Mouse (Mus musculus): ENCODE measurements around the gene 1700056E22Rik. TPM values are rescaled to one million over a fixed set of nuclear protein-coding genes. Genes with fewer than 3 reads are reported as not detected.

Gene 1700056E22Rik
- polyA plus RNA-seq, 1 experiment from 2014 or later: 0.70 TPM

GRCm38 (mm10) chr1:184066460-184067287 is 32.6 kb upstream of the 1700056E22Rik start:
- H3K4me2 ChIP-seq (ENCODE audit: low read length): no peak overlapping the region
- H3K4me1 ChIP-seq (ENCODE audit: control insufficient read depth, insufficient read depth, low read length): peaks cover 7% of the 10 kb centered on the region; the same call in 1 of the 2 replicates
- no peak overlapping the region for H3K4me3 ChIP-seq (ENCODE audit: low read depth, low read length)
- H3K9me3 ChIP-seq (replicated peaks; ENCODE audit: control insufficient read depth, low read length, poor library complexity, severe bottlenecking): no peaks in the 10 kb centered on the region
- H3K9ac ChIP-seq (ENCODE audit: low read depth, low read length): no peak overlapping the region
- H3K27ac ChIP-seq (ENCODE audit: low read length): 0 out of 2 replicates have a peak overlapping the region, but pooled peaks have one; percentile 4
- no peaks in the 10 kb centered on the region for H3K36me3 ChIP-seq (ENCODE audit: control insufficient read depth, insufficient read depth, low read length)
- H3K27me3 ChIP-seq (ENCODE audit: control insufficient read depth, insufficient read depth, low read depth, low read length): no peaks in the 10 kb centered on the region
- ATAC-seq: peak; percentile 82; the same call in 1 of the 2 replicates
- 43% methylated on average over 11 of the region's 11 CpGs for WGBS

DNA sequence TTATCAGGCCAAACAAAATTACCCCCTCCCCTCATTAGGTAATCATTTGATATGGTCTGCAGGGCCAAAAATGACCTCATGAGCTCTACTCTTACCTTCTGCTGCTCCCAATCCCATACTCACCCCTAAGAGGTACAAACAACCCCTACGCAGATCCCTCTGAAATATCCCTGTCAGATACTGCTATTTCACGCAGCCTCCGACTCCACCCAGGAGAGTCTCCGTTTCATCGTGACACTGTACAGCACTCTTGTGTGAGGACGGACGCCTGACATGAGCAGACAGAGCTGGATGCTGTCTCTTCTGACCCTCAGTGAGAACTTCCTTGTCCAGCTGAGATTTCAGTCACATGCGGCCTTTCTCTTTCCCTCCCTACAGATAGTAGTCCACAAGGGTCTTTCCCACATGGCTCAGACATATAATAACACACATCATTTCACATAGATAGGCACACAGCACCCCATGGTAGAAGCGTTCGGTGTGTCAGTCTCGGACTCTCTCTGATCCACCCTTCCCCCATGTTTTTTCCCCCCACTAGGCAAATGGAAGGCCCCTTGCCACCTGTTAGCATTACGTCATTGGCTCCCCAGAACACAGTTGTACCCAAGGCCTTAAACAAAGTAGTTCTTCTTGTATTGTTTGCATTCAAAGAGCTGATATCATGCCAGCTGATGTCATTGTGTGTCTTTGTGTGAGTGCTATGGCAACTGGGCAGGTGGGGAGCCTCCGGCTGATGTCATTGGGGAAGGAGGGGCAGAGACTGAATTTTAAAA is 31.7 kb upstream of the 1700056E22Rik start:
- no peaks in the 10 kb centered on the region for H3K9me3 ChIP-seq (replicated peaks; ENCODE audit: control insufficient read depth, low read length, poor library complexity, severe bottlenecking)
- 47% methylated on average over 13 of the region's 13 CpGs for WGBS
- H3K4me1 ChIP-seq (ENCODE audit: control insufficient read depth, insufficient read depth, low read length): peaks cover 7% of the 10 kb centered on the region; the same call in 1 of the 2 replicates
- peak; percentile 63 for ATAC-seq
- no peaks in the 10 kb centered on the region for H3K36me3 ChIP-seq (ENCODE audit: control insufficient read depth, insufficient read depth, low read length)
- H3K4me3 ChIP-seq (ENCODE audit: low read depth, low read length): no peak overlapping the region
- H3K4me2 ChIP-seq (ENCODE audit: low read length): no peak overlapping the region
- no peaks in the 10 kb centered on the region for H3K27me3 ChIP-seq (ENCODE audit: control insufficient read depth, insufficient read depth, low read depth, low read length)
- no peak overlapping the region; the same call in 1 of the 2 replicates for H3K27ac ChIP-seq (ENCODE audit: low read length)
- H3K9ac ChIP-seq (ENCODE audit: low read depth, low read length): no peak overlapping the region

DNA sequence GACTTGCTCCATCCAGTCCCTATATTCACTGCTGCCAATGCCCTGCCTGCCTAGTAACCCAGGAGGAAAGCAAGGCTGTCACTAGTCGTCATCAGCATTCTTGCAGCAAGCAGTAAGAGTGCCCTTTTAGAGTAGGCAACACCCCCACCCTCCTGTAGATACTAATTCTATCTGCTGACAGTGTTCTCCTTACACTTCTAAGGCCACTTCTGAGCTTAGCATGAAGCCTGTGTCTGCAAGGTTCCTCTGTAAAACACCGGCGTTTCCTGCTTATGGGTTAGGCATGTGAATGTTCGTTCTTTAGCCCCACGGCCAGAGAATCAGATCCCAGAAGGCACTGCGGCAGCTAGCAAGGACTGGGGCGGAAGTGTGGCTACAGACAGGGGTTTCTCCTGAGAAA is 30.2 kb upstream of the 1700056E22Rik start:
- H3K36me3 ChIP-seq (ENCODE audit: control insufficient read depth, insufficient read depth, low read length): no peaks in the 10 kb centered on the region
- H3K9me3 ChIP-seq (replicated peaks; ENCODE audit: control insufficient read depth, low read length, poor library complexity, severe bottlenecking): no peaks in the 10 kb centered on the region
- no peak overlapping the region for H3K4me3 ChIP-seq (ENCODE audit: low read depth, low read length)
- no peak overlapping the region for H3K27ac ChIP-seq (ENCODE audit: low read length)
- ATAC-seq: no peak
- H3K27me3 ChIP-seq (ENCODE audit: control insufficient read depth, insufficient read depth, low read depth, low read length): no peaks in the 10 kb centered on the region
- H3K9ac ChIP-seq (ENCODE audit: low read depth, low read length): no peak overlapping the region
- H3K4me1 ChIP-seq (ENCODE audit: control insufficient read depth, insufficient read depth, low read length): peaks cover 7% of the 10 kb centered on the region; the same call in 1 of the 2 replicates
- no peak overlapping the region for H3K4me2 ChIP-seq (ENCODE audit: low read length)
- 82% methylated on average over 7 of the region's 7 CpGs for WGBS

GRCm38 (mm10) chr1:184061901-184062300 is 27.8 kb upstream of the 1700056E22Rik start:
- Histone ChIP-seq H3K27ac (ENCODE audit: low read length) (no peak overlapping the region), H3K4me2 (ENCODE audit: low read length) (no peak overlapping the region), H3K4me3 (ENCODE audit: low read depth, low read length) (no peak overlapping the region), H3K4me1 (ENCODE audit: control insufficient read depth, insufficient read depth, low read length) (peaks cover 7% of the 10 kb centered on the region; the same call in 1 of the 2 replicates), H3K36me3 (ENCODE audit: control insufficient read depth, insufficient read depth, low read length) (no peaks in the 10 kb centered on the region), H3K9me3 (replicated peaks; ENCODE audit: control insufficient read depth, low read length, poor library complexity, severe bottlenecking) (no peaks in the 10 kb centered on the region), H3K9ac (ENCODE audit: low read depth, low read length) (no peak overlapping the region), H3K27me3 (ENCODE audit: control insufficient read depth, insufficient read depth, low read depth, low read length) (no peaks in the 10 kb centered on the region)
- WGBS: 86% methylated on average over 1 of the region's 1 CpGs
- ATAC-seq: no peak

- H3K27ac ChIP-seq (ENCODE audit: low read length): no peak overlapping the region
- no peaks in the 10 kb centered on the region for H3K27me3 ChIP-seq (ENCODE audit: control insufficient read depth, insufficient read depth, low read depth, low read length)
- no peak overlapping the region for H3K4me3 ChIP-seq (ENCODE audit: low read depth, low read length)
- H3K4me2 ChIP-seq (ENCODE audit: low read length): no peak overlapping the region
- H3K4me1 ChIP-seq (ENCODE audit: control insufficient read depth, insufficient read depth, low read length): peaks cover 3% of the 10 kb centered on the region; the same call in 1 of the 2 replicates
- no peak overlapping the region for H3K9ac ChIP-seq (ENCODE audit: low read depth, low read length)
- no peaks in the 10 kb centered on the region for H3K36me3 ChIP-seq (ENCODE audit: control insufficient read depth, insufficient read depth, low read length)
- WGBS: 70% methylated on average over 4 of the region's 4 CpGs
- H3K9me3 ChIP-seq (replicated peaks; ENCODE audit: control insufficient read depth, low read length, poor library complexity, severe bottlenecking): no peaks in the 10 kb centered on the region
- ATAC-seq: no peak
Measured at GRCm38 (mm10) chr1:184060828-184061734, 27.0 kb upstream of the 1700056E22Rik start.

DNA sequence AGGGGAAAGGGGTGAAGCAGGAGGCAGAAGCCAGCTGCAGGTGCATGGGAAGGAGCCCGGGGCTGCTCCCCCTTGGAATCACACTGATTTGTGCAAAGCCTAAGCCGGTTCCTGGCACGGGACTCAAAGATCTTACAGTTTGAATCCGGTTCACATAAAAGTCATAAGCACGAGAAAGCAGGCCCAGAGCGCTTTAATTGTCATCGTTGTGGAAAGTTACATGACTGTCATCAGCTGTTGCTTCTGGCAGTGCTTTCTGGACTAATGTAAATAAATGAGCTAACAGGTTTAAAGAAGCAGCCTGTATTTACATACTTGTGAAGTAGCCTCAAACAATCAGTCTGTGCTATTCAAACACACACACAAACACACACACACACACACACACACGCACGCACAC is 26.3 kb upstream of the 1700056E22Rik start:
- Histone ChIP-seq H3K4me2 (ENCODE audit: low read length) (no peak overlapping the region), H3K27ac (ENCODE audit: low read length) (no peak overlapping the region), H3K4me3 (ENCODE audit: low read depth, low read length) (no peak overlapping the region), H3K9ac (ENCODE audit: low read depth, low read length) (no peak overlapping the region), H3K4me1 (ENCODE audit: control insufficient read depth, insufficient read depth, low read length) (no peaks in the 10 kb centered on the region), H3K27me3 (ENCODE audit: control insufficient read depth, insufficient read depth, low read depth, low read length) (no peaks in the 10 kb centered on the region), H3K36me3 (ENCODE audit: control insufficient read depth, insufficient read depth, low read length) (no peaks in the 10 kb centered on the region), H3K9me3 (replicated peaks; ENCODE audit: control insufficient read depth, low read length, poor library complexity, severe bottlenecking) (no peaks in the 10 kb centered on the region)
- ATAC-seq: no peak
- WGBS: 66% methylated on average over 9 of the region's 9 CpGs

DNA sequence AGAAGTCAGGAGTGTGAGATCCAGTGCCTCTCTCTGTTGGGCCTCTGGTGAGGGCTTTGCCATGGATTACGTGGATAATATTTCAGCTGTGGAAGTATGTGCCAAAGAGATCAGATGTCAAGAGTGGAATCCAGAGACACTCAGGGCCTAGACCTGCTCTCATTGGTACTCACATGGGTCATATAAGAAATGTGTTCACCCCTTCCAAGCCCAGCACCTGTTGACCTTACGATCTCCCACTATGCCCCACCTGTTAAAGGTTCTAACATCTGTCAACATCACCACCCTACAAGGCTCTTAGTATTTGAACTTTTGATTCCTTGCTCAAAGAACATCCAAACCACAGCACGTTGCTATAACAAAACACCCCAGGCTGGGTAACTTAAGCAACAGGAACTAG is 25.7 kb upstream of the 1700056E22Rik start:
- no peaks in the 10 kb centered on the region for H3K27me3 ChIP-seq (ENCODE audit: control insufficient read depth, insufficient read depth, low read depth, low read length)
- no peaks in the 10 kb centered on the region for H3K4me1 ChIP-seq (ENCODE audit: control insufficient read depth, insufficient read depth, low read length)
- H3K9me3 ChIP-seq (replicated peaks; ENCODE audit: control insufficient read depth, low read length, poor library complexity, severe bottlenecking): no peaks in the 10 kb centered on the region
- no peak for ATAC-seq
- WGBS: 92% methylated on average over 3 of the region's 3 CpGs
- H3K9ac ChIP-seq (ENCODE audit: low read depth, low read length): no peak overlapping the region
- no peak overlapping the region for H3K27ac ChIP-seq (ENCODE audit: low read length)
- H3K36me3 ChIP-seq (ENCODE audit: control insufficient read depth, insufficient read depth, low read length): no peaks in the 10 kb centered on the region
- H3K4me2 ChIP-seq (ENCODE audit: low read length): no peak overlapping the region
- H3K4me3 ChIP-seq (ENCODE audit: low read depth, low read length): no peak overlapping the region

- Histone ChIP-seq H3K27me3 (ENCODE audit: control insufficient read depth, insufficient read depth, low read depth, low read length) (no peaks in the 10 kb centered on the region), H3K9me3 (replicated peaks; ENCODE audit: control insufficient read depth, low read length, poor library complexity, severe bottlenecking) (no peaks in the 10 kb centered on the region), H3K36me3 (ENCODE audit: control insufficient read depth, insufficient read depth, low read length) (no peaks in the 10 kb centered on the region), H3K9ac (ENCODE audit: low read depth, low read length) (no peak overlapping the region), H3K27ac (ENCODE audit: low read length) (no peak overlapping the region), H3K4me1 (ENCODE audit: control insufficient read depth, insufficient read depth, low read length) (no peaks in the 10 kb centered on the region), H3K4me3 (ENCODE audit: low read depth, low read length) (no peak overlapping the region), H3K4me2 (ENCODE audit: low read length) (no peak overlapping the region)
- 89% methylated on average over 8 of the region's 8 CpGs for WGBS
- no peak for ATAC-seq
Measured at GRCm38 (mm10) chr1:184058206-184058605, 24.1 kb upstream of the 1700056E22Rik start.
